Mouse (Mus musculus) MEL (cell line): ENCODE data around the gene Lrrc17. TPM values are rescaled to one million over a fixed set of nuclear protein-coding genes. Genes with fewer than 3 reads are reported as not detected.

Experiments used
- DNase-seq: peaks from one replicate; pipeline ENCODE4 v3.0.0; 2011; ENCODE audit warnings: low read depth, low spot score
- H3K27ac ChIP-seq: 2 replicates; pipeline ENCODE4 v1.5.1; 2012; ENCODE audit warnings: low read depth, mild to moderate bottlenecking, control low read depth, low read length, moderate library complexity; ENCODE audit not compliant: control insufficient read depth
- H3K27me3 ChIP-seq, 2 experiments: fragments of 150-350 bp in 1 of 2; sonication (generic) in 1 of 2; 2 replicates each; pipeline ENCODE4 v1.6.1; 2012; ENCODE audit warnings: low read length in 2 of 2, mild to moderate bottlenecking in 2 of 2, improper control_type of control experiment in 1 of 2, moderate library complexity in 1 of 2; ENCODE audit not compliant: insufficient read depth in 2 of 2, control insufficient read depth in 1 of 2
- H3K36me3 ChIP-seq, 2 experiments: 2 replicates each; pipeline ENCODE4 v1.6.1; 2012 to 2014; ENCODE audit warnings: low read length in 2 of 2, improper control_type of control experiment in 1 of 2, inconsistent platforms in 1 of 2, mild to moderate bottlenecking in 1 of 2; ENCODE audit not compliant: insufficient read depth in 2 of 2, control insufficient read depth in 1 of 2
- H3K4me1 ChIP-seq, 2 experiments: fragments of 150-350 bp in 1 of 2; sonication (generic) in 1 of 2; 2 replicates each; pipeline ENCODE4 v1.6.1; 2012; ENCODE audit warnings: low read length in 2 of 2, improper control_type of control experiment in 1 of 2, mild to moderate bottlenecking in 1 of 2; ENCODE audit not compliant: insufficient read depth in 2 of 2, control insufficient read depth in 1 of 2
- H3K4me3 ChIP-seq, 2 experiments: fragments of 150-350 bp in 1 of 2; sonication (generic) in 1 of 2; 2 replicates each; pipeline ENCODE4 v1.5.1; 2012; ENCODE audit warnings: low read depth in 2 of 2, low read length in 2 of 2, mild to moderate bottlenecking in 2 of 2, moderate library complexity in 2 of 2, control low read depth in 1 of 2, improper control_type of control experiment in 1 of 2; ENCODE audit not compliant: control insufficient read depth in 1 of 2, insufficient read depth in 1 of 2
- H3K79me2 ChIP-seq: 2 replicates; pipeline ENCODE4 v1.6.1; 2012; ENCODE audit warnings: mild to moderate bottlenecking, low read length, moderate library complexity; ENCODE audit not compliant: control insufficient read depth, poor library complexity, insufficient read depth
- H3K9ac ChIP-seq: 2 replicates; pipeline ENCODE4 v1.6.1; 2012; ENCODE audit warnings: low read depth, mild to moderate bottlenecking, control low read depth, low read length, moderate library complexity; ENCODE audit not compliant: control insufficient read depth, poor library complexity, severe bottlenecking
- H3K9me3 ChIP-seq: fragments of 150-350 bp; sonication (generic); replicated peaks from 2 replicates; pipeline ENCODE4 v1.6.1; 2012; ENCODE audit warnings: mild to moderate bottlenecking, low read length, improper control_type of control experiment, moderate library complexity; ENCODE audit not compliant: insufficient read depth
- BHLHE40 ChIP-seq: IDR thresholded peaks from 2 replicates; pipeline ENCODE4 v1.6.1; 2012; ENCODE audit warnings: low read depth, mild to moderate bottlenecking, inconsistent platforms, low read length, improper control_type of control experiment, borderline replicate concordance
- CTCF ChIP-seq, 3 experiments: IDR thresholded peaks in 2 of 3; conservative IDR thresholded peaks in 1 of 3; 2 replicates each; pipeline ENCODE4 v1.5.1; 2011 to 2012; ENCODE audit warnings: low read length in 3 of 3, low read depth in 2 of 3, mild to moderate bottlenecking in 2 of 3, improper control_type of control experiment in 1 of 3, inconsistent platforms in 1 of 3, mixed read lengths in 1 of 3, moderate library complexity in 1 of 3; ENCODE audit not compliant: control insufficient read depth in 1 of 3, insufficient read depth in 1 of 3, poor library complexity in 1 of 3, severe bottlenecking in 1 of 3
- ELF1 ChIP-seq: IDR thresholded peaks from 2 replicates; pipeline ENCODE4 v1.6.1; 2014; ENCODE audit warnings: low read depth, mild to moderate bottlenecking, inconsistent platforms, low read length, improper control_type of control experiment, moderate library complexity
- GABPA ChIP-seq: IDR thresholded peaks from 2 replicates; pipeline ENCODE4 v1.6.1; 2012; ENCODE audit warnings: low read depth, mild to moderate bottlenecking, inconsistent platforms, low read length, improper control_type of control experiment, moderate library complexity
- GATA1 ChIP-seq: IDR thresholded peaks from 2 replicates; pipeline ENCODE4 v1.6.1; 2011; ENCODE audit warnings: low read depth, low read length, improper control_type of control experiment
- HCFC1 ChIP-seq: IDR thresholded peaks from 2 replicates; pipeline ENCODE4 v1.6.1; 2012; ENCODE audit warnings: low read depth, mild to moderate bottlenecking, inconsistent platforms, low read length, improper control_type of control experiment, moderate library complexity
- MAFK ChIP-seq: IDR thresholded peaks from 2 replicates; pipeline ENCODE4 v1.6.1; 2011; ENCODE audit warnings: low read depth, mild to moderate bottlenecking, low read length, improper control_type of control experiment, borderline replicate concordance
- MAX ChIP-seq: IDR thresholded peaks from 2 replicates; pipeline ENCODE4 v1.6.1; 2011; ENCODE audit warnings: low read length, improper control_type of control experiment
- MAZ ChIP-seq: IDR thresholded peaks from 2 replicates; pipeline ENCODE4 v1.6.1; 2012; ENCODE audit warnings: low read depth, mild to moderate bottlenecking, inconsistent platforms, low read length, improper control_type of control experiment
- MXI1 ChIP-seq: IDR thresholded peaks from 2 replicates; pipeline ENCODE4 v1.6.1; 2011; ENCODE audit warnings: mild to moderate bottlenecking, low read depth, low read length, improper control_type of control experiment
- NELFE ChIP-seq: IDR thresholded peaks from 2 replicates; pipeline ENCODE4 v1.6.1; 2011; ENCODE audit warnings: low read depth, low read length, improper control_type of control experiment
- RCOR1 ChIP-seq: IDR thresholded peaks from 2 replicates; pipeline ENCODE4 v1.6.1; 2012; ENCODE audit warnings: low read depth, mild to moderate bottlenecking, inconsistent platforms, low read length, improper control_type of control experiment
- SIN3A ChIP-seq: IDR thresholded peaks from 2 replicates; pipeline ENCODE4 v1.6.1; 2012; ENCODE audit warnings: low read length, improper control_type of control experiment, inconsistent platforms
- SMC3 ChIP-seq: IDR thresholded peaks from 2 replicates; pipeline ENCODE4 v1.6.1; 2011; ENCODE audit warnings: low read depth, low read length, improper control_type of control experiment
- TBP ChIP-seq: IDR thresholded peaks from 2 replicates; pipeline ENCODE4 v1.8.0; 2011; ENCODE audit warnings: low read depth, low read length, improper control_type of control experiment
- USF2 ChIP-seq, 2 experiments: IDR thresholded peaks; 2 replicates each; pipeline ENCODE4 v1.6.1; 2011 to 2012; ENCODE audit warnings: improper control_type of control experiment in 2 of 2, low read length in 2 of 2, borderline replicate concordance in 1 of 2, inconsistent platforms in 1 of 2, low read depth in 1 of 2, mild to moderate bottlenecking in 1 of 2; ENCODE audit not compliant: insufficient read depth in 1 of 2
- ZC3H11A ChIP-seq: IDR thresholded peaks from 2 replicates; pipeline ENCODE4 v1.6.1; 2012; ENCODE audit warnings: low read depth, mild to moderate bottlenecking, inconsistent platforms, low read length, improper control_type of control experiment
- ZMIZ1 ChIP-seq: IDR thresholded peaks from 2 replicates; pipeline ENCODE4 v1.6.1; 2012; ENCODE audit warnings: low read depth, mild to moderate bottlenecking, inconsistent platforms, low read length, improper control_type of control experiment, moderate library complexity
- ZNF384 ChIP-seq: IDR thresholded peaks from 2 replicates; pipeline ENCODE4 v1.6.1; 2012; ENCODE audit warnings: low read depth, mild to moderate bottlenecking, inconsistent platforms, low read length, improper control_type of control experiment
- polyA plus RNA-seq, 2 experiments: library from polyadenylated mRNA; stranded (reverse) in 1 of 2; unstranded in 1 of 2; fragments of >175 nt in 1 of 2; fragments of >200 nt in 1 of 2; gene quantifications; 2 replicates each; pipeline versions ENCODE4 v1.2.1 to v1.2.4; 2012; ENCODE audit warnings: low replicate concordance in 2 of 2, low read depth in 1 of 2; ENCODE audit not compliant: insufficient read length in 2 of 2, insufficient read depth in 1 of 2, missing spikeins in 1 of 2
- total RNA-seq: library from RNA; depleted of rRNA; stranded (reverse); fragments of 300-350 nt; gene quantifications from 2 replicates; pipeline ENCODE4 v1.2.3, GENCODE M21; 2012

The Lrrc17 gene
- total and polyA plus RNA-seq, 3 experiments = not detected

- Histone ChIP-seq H3K9ac (peak overlapping the region; percentile 33), H3K4me3 (peak overlapping the region; percentile 11 to 38; a peak in 2 of 4 replicates), H3K79me2 (no peaks in the 10 kb centered on the region), H3K27me3 (peaks cover 13 to 18% of the 10 kb centered on the region in 2 experiments), H3K4me1 (no peaks in the 10 kb centered on the region; a peak in 1 of 4 replicates), H3K36me3 (peaks cover 0 to 3% of the 10 kb centered on the region in 2 experiments; a peak in 2 of 4 replicates), H3K27ac (no peak overlapping the region), H3K9me3 (no peaks in the 10 kb centered on the region)
- DNase-seq = peak; percentile 85
- TF ChIP-seq CTCF (IDR thresholded peaks at IDR 0.05 in 2 of 3, conservative IDR thresholded peaks at IDR 0.05 in 1 of 3; ENCODE audit: control insufficient read depth in 1 of 3, insufficient read depth in 1 of 3, low read depth in 2 of 3, low read length in 3 of 3, poor library complexity in 1 of 3, severe bottlenecking in 1 of 3) (peak in 2 of 3 experiments; percentile 94), GATA1 (0 out of 2 replicates have a peak, but pooled peaks have one; percentile 14), SIN3A (peak; percentile 64), TBP (no peak), RCOR1 (peak; percentile 38; the same call in 1 of the 2 replicates), MAZ (0 out of 2 replicates have a peak, but pooled peaks have one; percentile 37), ZC3H11A (peak; percentile 98), MAX (no peak), BHLHE40 (no peak), MXI1 (peak; percentile 35; the same call in 1 of the 2 replicates), SMC3 (peak; percentile 100)
Observed at GRCm38 (mm10) chr5:21586763-21587162, 43.4 kb downstream of the Lrrc17 start.

- peaks cover 13 to 16% of the 10 kb centered on the region in 2 experiments for H3K27me3 ChIP-seq
- no peak overlapping the region for H3K9ac ChIP-seq
- no peak for TF ChIP-seq GATA1
- no peak for TF ChIP-seq GABPA
- no peak for TF ChIP-seq USF2 (IDR thresholded peaks at IDR 0.05; ENCODE audit: borderline replicate concordance in 1 of 2, insufficient read depth in 1 of 2, low read depth in 1 of 2, low read length in 2 of 2)
- peak; percentile 67; the same call in 1 of the 2 replicates for TF ChIP-seq ELF1
- TF ChIP-seq NELFE = 0 out of 2 replicates have a peak, but pooled peaks have one; percentile 3
- TF ChIP-seq RCOR1 = no peak
- no peak for TF ChIP-seq ZMIZ1
- peak; percentile 35; the same call in 1 of the 2 replicates for TF ChIP-seq SIN3A
- TF ChIP-seq ZNF384 = peak; percentile 79
- TF ChIP-seq HCFC1 = 0 out of 2 replicates have a peak, but pooled peaks have one; percentile 34
- no peak for TF ChIP-seq MAFK
- TF ChIP-seq, all 39 proteins: peak for 5
- Histone ChIP-seq H3K4me3 (peak overlapping the region; percentile 44 to 62), H3K79me2 (no peaks in the 10 kb centered on the region), H3K4me1 (no peaks in the 10 kb centered on the region; a peak in 1 of 4 replicates), H3K36me3 (peaks cover 0 to 3% of the 10 kb centered on the region in 2 experiments; a peak in 2 of 4 replicates), H3K27ac (no peak overlapping the region), H3K9me3 (no peaks in the 10 kb centered on the region)
- DNase-seq = peak; percentile 85
Observed at GRCm38 (mm10) chr5:21587683-21588082, 44.3 kb downstream of the Lrrc17 start.
